Mouse (Mus musculus): ENCODE data around the gene Ell. TPM values are rescaled to one million over a fixed set of nuclear protein-coding genes. Genes with fewer than 3 reads are reported as not detected.

Gene Ell
- polyA plus RNA-seq, 1 experiment from 2014 or later, result 13.5 TPM

DNA sequence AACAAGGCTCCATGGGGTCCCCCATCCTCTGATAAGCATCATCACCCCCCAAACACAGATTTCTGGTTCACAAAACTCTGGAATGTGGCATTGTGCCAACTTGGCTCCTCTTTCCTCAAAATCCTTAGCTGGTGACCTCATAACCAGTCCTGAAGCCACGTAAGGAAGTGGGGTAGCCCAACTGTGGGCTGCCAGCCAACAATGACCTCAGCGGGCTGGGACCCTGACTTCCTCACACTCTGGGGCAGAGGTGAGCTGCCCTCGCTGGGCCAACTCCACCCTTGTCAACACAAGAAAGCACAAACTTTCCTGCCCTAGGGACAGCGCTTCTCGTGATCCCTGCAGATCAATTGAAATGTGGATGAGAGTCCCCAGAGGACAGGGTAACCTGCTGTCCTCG is 94.8 kb downstream of the Ell start:
- H3K36me3 ChIP-seq, result no peaks in the 10 kb centered on the region
- H3K4me1 ChIP-seq (replicated peaks), result peaks cover 56% of the 10 kb centered on the region
- no peak overlapping the region for H3K9ac ChIP-seq
- no peak for ATAC-seq (ENCODE audit: insufficient number of reproducible peaks, low FRiP score)
- no peaks in the 10 kb centered on the region for H3K9me3 ChIP-seq (replicated peaks)
- WGBS, result 34% methylated on average over 6 of the region's 6 CpGs
- peaks cover 14% of the 10 kb centered on the region; the same call in 1 of the 2 replicates for H3K27me3 ChIP-seq (replicated peaks)
- no peak overlapping the region for H3K27ac ChIP-seq (ENCODE audit: poor library complexity, severe bottlenecking)
- H3K4me2 ChIP-seq, result no peak overlapping the region
- no peak overlapping the region for H3K4me3 ChIP-seq

DNA sequence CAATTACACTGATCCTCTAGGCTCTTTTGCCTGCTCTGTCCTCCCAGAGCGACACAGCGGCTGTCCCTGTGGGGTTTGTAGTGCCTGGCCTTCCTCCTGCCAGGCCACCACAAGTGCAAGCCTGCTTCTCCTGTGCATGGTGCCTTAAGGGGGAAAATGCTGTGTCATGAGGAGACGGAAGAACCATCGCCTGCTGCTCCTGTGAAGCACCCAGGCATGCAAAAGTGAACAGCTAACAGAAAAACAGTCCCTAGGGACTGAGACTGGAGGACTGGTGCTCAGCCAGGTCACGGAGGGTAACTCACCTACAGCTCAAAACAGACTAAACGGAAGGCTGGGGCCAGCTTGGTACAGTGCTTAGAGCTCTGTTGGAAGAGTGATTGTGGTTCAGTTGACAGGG is 96.3 kb downstream of the Ell start:
- H3K9ac ChIP-seq, result no peak overlapping the region
- no peak overlapping the region for H3K4me3 ChIP-seq
- H3K27ac ChIP-seq (ENCODE audit: poor library complexity, severe bottlenecking), result no peak overlapping the region
- H3K27me3 ChIP-seq (replicated peaks), result peaks cover 14% of the 10 kb centered on the region; the same call in 1 of the 2 replicates
- ATAC-seq (ENCODE audit: insufficient number of reproducible peaks, low FRiP score), result no peak
- peaks cover 50% of the 10 kb centered on the region for H3K4me1 ChIP-seq (replicated peaks)
- H3K9me3 ChIP-seq (replicated peaks), result no peaks in the 10 kb centered on the region
- H3K4me2 ChIP-seq, result no peak overlapping the region
- 66% methylated on average over 6 of the region's 6 CpGs for WGBS
- no peaks in the 10 kb centered on the region for H3K36me3 ChIP-seq

DNA sequence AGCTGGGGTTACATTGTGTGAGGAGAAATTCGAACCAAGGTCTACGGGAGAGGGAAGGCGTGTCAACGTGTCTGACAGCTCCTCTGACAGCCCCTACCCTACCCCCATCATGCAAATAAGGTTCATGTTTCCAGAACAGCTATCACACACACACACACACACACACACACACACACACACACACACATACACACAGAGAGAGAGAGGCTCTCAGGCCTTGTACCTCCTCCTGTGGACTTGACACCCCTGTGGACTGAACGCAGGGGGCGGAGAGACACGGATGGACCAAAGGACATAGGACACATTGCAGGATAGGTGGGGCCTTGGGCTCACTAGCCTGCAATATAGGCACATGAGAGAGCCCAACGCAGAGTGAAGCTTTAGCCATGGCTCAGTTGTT is 97.6 kb downstream of the Ell start:
- Histone ChIP-seq H3K9me3 (replicated peaks) (no peaks in the 10 kb centered on the region), H3K27me3 (replicated peaks) (peaks cover 5% of the 10 kb centered on the region; the same call in 1 of the 2 replicates), H3K9ac (no peak overlapping the region), H3K4me2 (no peak overlapping the region), H3K36me3 (no peaks in the 10 kb centered on the region), H3K27ac (ENCODE audit: poor library complexity, severe bottlenecking) (no peak overlapping the region), H3K4me3 (no peak overlapping the region), H3K4me1 (replicated peaks) (peaks cover 37% of the 10 kb centered on the region)
- WGBS, result 62% methylated on average over 8 of the region's 8 CpGs
- no peak for ATAC-seq (ENCODE audit: insufficient number of reproducible peaks, low FRiP score)

DNA sequence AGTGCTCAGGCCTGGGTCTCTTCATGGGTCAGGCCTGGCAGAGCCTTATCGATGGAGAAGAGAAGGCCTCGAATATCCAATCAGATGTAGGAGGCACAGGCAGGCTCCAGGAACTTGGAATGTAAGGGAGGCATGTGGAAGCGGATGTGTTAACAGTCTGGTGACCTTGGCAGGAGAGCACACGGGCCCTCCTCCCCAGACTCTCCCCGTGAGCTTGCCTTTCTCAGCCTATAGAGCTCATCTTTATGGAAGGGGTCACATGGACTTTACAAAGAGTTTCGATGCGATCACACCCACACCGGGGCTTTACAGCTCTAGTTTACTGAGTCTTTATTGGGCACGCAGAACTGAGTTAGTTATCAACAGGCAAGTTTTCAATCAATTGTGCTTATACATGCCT is 99.5 kb downstream of the Ell start:
- peak overlapping the region; percentile 19; the same call in 1 of the 2 replicates for H3K27ac ChIP-seq (ENCODE audit: poor library complexity, severe bottlenecking)

More for the DNA sequence above, 99.5 kb downstream of the Ell start:
- H3K9me3 ChIP-seq (replicated peaks), result no peaks in the 10 kb centered on the region
- no peak overlapping the region for H3K9ac ChIP-seq
- no peak overlapping the region for H3K4me2 ChIP-seq
- H3K36me3 ChIP-seq, result no peaks in the 10 kb centered on the region
- WGBS, result 50% methylated on average over 9 of the region's 9 CpGs
- no peak for ATAC-seq (ENCODE audit: insufficient number of reproducible peaks, low FRiP score)
- H3K27me3 ChIP-seq (replicated peaks), result no peaks in the 10 kb centered on the region
- H3K4me1 ChIP-seq (replicated peaks), result peaks cover 29% of the 10 kb centered on the region
- H3K4me3 ChIP-seq, result no peak overlapping the region

Other genes starting within 250 kb of the Ell start
- gene Ddx49, start 237.0 kb upstream of the Ell start, polyA plus RNA-seq (2016; fragmentation: Nextera tagmentation; extraction: Ambion mirVana), result 32.8 and 34.3 TPM in 2 replicates
- gene Cope, start 236.9 kb upstream of the Ell start, polyA plus RNA-seq (2016; fragmentation: Nextera tagmentation; extraction: Ambion mirVana), result 251 and 272 TPM in 2 replicates
- gene Cers1, start 223.7 kb upstream of the Ell start, polyA plus RNA-seq (2016; fragmentation: Nextera tagmentation; extraction: Ambion mirVana), result 2.1 and 2.5 TPM in 2 replicates
- 2.1 TPM in 2 replicates for gene Gdf1, start 209.6 kb upstream of the Ell start, polyA plus RNA-seq (2016; fragmentation: Nextera tagmentation; extraction: Ambion mirVana)
- 24.5 and 25.5 TPM in 2 replicates for gene Upf1, start 186.2 kb upstream of the Ell start, polyA plus RNA-seq (2016; fragmentation: Nextera tagmentation; extraction: Ambion mirVana)
- 2.7 and 3.6 TPM in 2 replicates for gene Comp, start 165.9 kb upstream of the Ell start, polyA plus RNA-seq (2016; fragmentation: Nextera tagmentation; extraction: Ambion mirVana)
- gene Crtc1, start 99.9 kb upstream of the Ell start, polyA plus RNA-seq (2016; fragmentation: Nextera tagmentation; extraction: Ambion mirVana), result 14.9 and 15.0 TPM in 2 replicates
- 12.6 and 14.0 TPM in 2 replicates for gene Klhl26, start 62.5 kb upstream of the Ell start, polyA plus RNA-seq (2016; fragmentation: Nextera tagmentation; extraction: Ambion mirVana)
- 0.22 and 0.33 TPM in 2 replicates for gene Tmem59l, start 52.1 kb upstream of the Ell start, polyA plus RNA-seq (2016; fragmentation: Nextera tagmentation; extraction: Ambion mirVana)
- gene Crlf1, start 46.3 kb upstream of the Ell start, polyA plus RNA-seq (2016; fragmentation: Nextera tagmentation; extraction: Ambion mirVana), result 1.00 and 1.8 TPM in 2 replicates
- 115 TPM in 2 replicates for gene Rex1bd, start 32.7 kb upstream of the Ell start, polyA plus RNA-seq (2016; fragmentation: Nextera tagmentation; extraction: Ambion mirVana)
- gene Uba52, start 28.7 kb upstream of the Ell start, polyA plus RNA-seq (2016; fragmentation: Nextera tagmentation; extraction: Ambion mirVana), result 779 and 792 TPM in 2 replicates
- gene Fkbp8, start 11.7 kb upstream of the Ell start, polyA plus RNA-seq (2016; fragmentation: Nextera tagmentation; extraction: Ambion mirVana), result 227 and 231 TPM in 2 replicates
- 64.2 and 65.7 TPM in 2 replicates for gene Kxd1, start 11.5 kb upstream of the Ell start, polyA plus RNA-seq (2016; fragmentation: Nextera tagmentation; extraction: Ambion mirVana)
- gene Isyna1, start 54.9 kb downstream of the Ell start, polyA plus RNA-seq (2016; fragmentation: Nextera tagmentation; extraction: Ambion mirVana), result 138 and 142 TPM in 2 replicates
- 76.0 and 78.6 TPM in 2 replicates for gene Ssbp4, start 69.4 kb downstream of the Ell start, polyA plus RNA-seq (2016; fragmentation: Nextera tagmentation; extraction: Ambion mirVana)
- gene Lrrc25, start 76.7 kb downstream of the Ell start, polyA plus RNA-seq (2016; fragmentation: Nextera tagmentation; extraction: Ambion mirVana), result 0.65 and 0.71 TPM in 2 replicates
- 1.0 and 1.1 TPM in 2 replicates for gene Gdf15, start 93.0 kb downstream of the Ell start, polyA plus RNA-seq (2016; fragmentation: Nextera tagmentation; extraction: Ambion mirVana)
- gene Pgpep1, start 120.9 kb downstream of the Ell start, polyA plus RNA-seq (2016; fragmentation: Nextera tagmentation; extraction: Ambion mirVana), result 32.1 and 35.6 TPM in 2 replicates
- gene Lsm4, start 133.8 kb downstream of the Ell start, polyA plus RNA-seq (2016; fragmentation: Nextera tagmentation; extraction: Ambion mirVana), result 289 and 301 TPM in 2 replicates
- 183 and 206 TPM in 2 replicates for gene Jund, start 159.5 kb downstream of the Ell start, polyA plus RNA-seq (2016; fragmentation: Nextera tagmentation; extraction: Ambion mirVana)
- gene Iqcn, start 164.0 kb downstream of the Ell start, polyA plus RNA-seq (2016; fragmentation: Nextera tagmentation; extraction: Ambion mirVana), result 0.04 and 0.06 TPM in 2 replicates
- not detected in 2 replicates for gene Gm3336, start 179.1 kb downstream of the Ell start, polyA plus RNA-seq (2016; fragmentation: Nextera tagmentation; extraction: Ambion mirVana)
- gene Pde4c, start 184.3 kb downstream of the Ell start, polyA plus RNA-seq (2016; fragmentation: Nextera tagmentation; extraction: Ambion mirVana), result 0.05 and 0.09 TPM in 2 replicates
- gene Rab3a, start 215.2 kb downstream of the Ell start, polyA plus RNA-seq (2016; fragmentation: Nextera tagmentation; extraction: Ambion mirVana), result 19.1 and 19.2 TPM in 2 replicates
- gene Mpv17l2, start 221.5 kb downstream of the Ell start, polyA plus RNA-seq (2016; fragmentation: Nextera tagmentation; extraction: Ambion mirVana), result 37.2 and 37.9 TPM in 2 replicates
- 35.2 and 37.2 TPM in 2 replicates for gene Pik3r2, start 237.3 kb downstream of the Ell start, polyA plus RNA-seq (2016; fragmentation: Nextera tagmentation; extraction: Ambion mirVana)

All from heart, embryonic 12.5 days (tissue).